Mouse (Mus musculus) heart, postnatal 36 days (tissue): Measurements from ENCODE around the gene Ephx1. TPM values are rescaled to one million over a fixed set of nuclear protein-coding genes. Genes with fewer than 3 reads are reported as not detected.
A peak's percentile ranks its signal among the peaks of the same experiment; 100 is the strongest.

Experiments
- DNase-seq, 2 experiments: peaks; one replicate each; pipeline ENCODE4 v3.0.0; 2021 to 2022
- intact Hi-C: fragments of 180-260 bp; cut with DNase I; formaldehyde crosslinking; loops from one replicate; pipeline ENCODE4 v1.15.1; 2025
- total RNA-seq, 2 experiments: library from RNA; stranded (reverse); gene quantifications; 2 replicates each; pipeline ENCODE4 v1.2.3; 2021

Ephx1 gene
- total RNA-seq, 2 experiments from 2014 or later = 35.4 to 41.5 TPM

- intact Hi-C loops = no loop called here
- DNase-seq = no peak
Measured at GRCm38 (mm10) chr1:180979484-180980251, 41.0 kb downstream of the Ephx1 start.

DNA sequence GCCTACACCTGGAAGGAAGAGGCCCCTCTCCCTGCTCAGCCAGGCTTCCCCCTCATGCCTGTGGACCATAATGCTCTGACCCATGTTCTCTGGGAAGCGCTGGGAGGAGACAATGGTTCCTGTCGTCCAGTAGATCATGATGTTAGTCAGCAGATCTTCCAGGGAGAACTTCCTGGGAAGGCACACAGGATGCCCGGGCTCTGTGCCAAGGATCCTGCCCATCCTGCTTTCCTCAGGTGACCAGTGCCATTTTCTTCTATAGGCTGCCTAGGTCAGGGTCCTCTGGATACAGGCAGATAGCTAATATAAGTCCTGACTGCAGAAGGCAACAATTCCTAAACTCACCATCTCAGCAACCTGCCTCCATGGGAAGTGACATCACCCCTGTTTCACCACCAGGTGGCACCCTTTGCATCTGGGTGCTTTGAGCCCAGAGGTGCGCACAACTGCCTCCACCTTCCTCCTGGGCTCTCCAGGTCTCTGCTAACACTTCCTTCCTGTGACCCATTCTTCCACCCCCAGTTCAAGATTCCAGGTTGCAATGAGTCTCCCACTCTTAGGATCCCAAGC lies 44.5 kb downstream of the Ephx1 start:
- intact Hi-C loops = no loop called here
- peak; percentile 43 for DNase-seq

- DNase-seq = peak in 1 of 2 experiments; percentile 43
- intact Hi-C loops = loop anchor here (1.0 to 2.0 kb wide), 3 partner anchors 31 to 100 kb away; partner anchors contain the start of gene Tmem63a
Measured at GRCm38 (mm10) chr1:180974126-180974746, 46.5 kb downstream of the Ephx1 start.

DNA sequence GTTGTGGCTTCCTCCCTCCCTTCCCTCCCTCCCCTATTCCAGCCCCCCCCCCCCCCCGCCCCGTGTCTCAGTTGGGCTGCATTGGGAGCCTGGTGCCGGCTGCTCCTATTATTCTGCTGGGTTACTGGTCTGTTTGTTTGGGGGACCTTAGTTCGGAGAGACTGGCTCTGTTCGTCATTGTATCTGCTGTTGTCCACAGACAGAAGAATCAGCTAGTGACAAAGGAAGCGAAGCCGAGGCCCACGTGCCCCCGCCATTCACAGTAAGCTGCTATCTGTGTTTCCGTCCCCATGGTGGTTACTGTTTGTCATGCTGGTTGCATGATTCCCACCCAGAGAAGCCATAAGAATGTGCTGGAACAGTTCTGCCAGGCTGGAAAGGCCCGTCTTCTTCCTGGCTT lies 47.8 kb downstream of the Ephx1 start:
- intact Hi-C loops = no loop called here
- DNase-seq = no peak

DNA sequence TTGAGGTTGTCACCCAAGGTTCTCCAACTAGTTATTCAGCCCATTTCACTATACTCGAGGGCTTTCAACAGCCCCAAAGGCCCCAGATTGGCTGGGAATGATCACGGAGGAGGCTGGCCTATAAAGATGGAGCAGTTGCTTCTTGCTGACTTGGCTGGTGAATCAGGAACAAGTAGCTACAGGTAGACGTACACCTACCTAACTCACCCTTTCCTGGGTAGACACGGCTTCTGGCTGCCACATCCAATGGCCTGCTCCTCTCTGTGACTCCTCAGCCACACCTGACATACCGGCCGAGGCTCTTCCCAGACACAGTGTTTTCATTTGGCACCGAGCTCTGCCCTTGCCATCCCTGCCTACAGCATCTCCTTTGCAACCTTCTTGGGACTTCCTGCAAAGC lies 53.4 kb downstream of the Ephx1 start:
- intact Hi-C loops = no loop called here

DNA sequence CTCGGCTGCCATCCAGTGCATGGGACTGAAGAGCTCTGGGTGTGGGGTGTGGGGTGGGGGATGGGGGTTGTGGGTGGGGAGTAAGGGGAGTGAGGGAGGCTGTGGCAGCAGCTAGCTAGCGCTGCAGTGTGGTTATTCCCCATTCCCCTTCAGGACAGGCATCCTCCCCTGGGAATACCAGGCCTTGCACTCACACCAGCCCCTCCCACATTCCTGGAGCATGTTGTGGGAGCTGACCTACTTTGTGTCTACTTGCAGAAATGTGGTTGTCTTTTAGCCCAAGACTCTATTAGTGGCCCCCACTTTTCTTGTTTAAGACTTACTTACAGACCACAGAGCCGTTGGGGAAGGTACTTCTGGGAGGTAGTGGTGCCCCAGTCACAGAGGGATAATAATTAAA lies 54.2 kb downstream of the Ephx1 start:
- intact Hi-C loops = no loop called here
- DNase-seq = peak in 1 of 2 experiments; percentile 46

More for the DNA sequence above, 53.4 kb downstream of the Ephx1 start:
- DNase-seq = no peak

- DNase-seq = no peak
- intact Hi-C loops = no loop called here
Measured at GRCm38 (mm10) chr1:180965786-180966185, 54.9 kb downstream of the Ephx1 start.

- intact Hi-C loops = no loop called here
- no peak for DNase-seq
Measured at GRCm38 (mm10) chr1:180958797-180959196, 61.9 kb downstream of the Ephx1 start.

GRCm38 (mm10) chr1:180957989-180958388 lies 62.7 kb downstream of the Ephx1 start:
- intact Hi-C loops = no loop called here
- no peak for DNase-seq

GRCm38 (mm10) chr1:180956973-180957381 lies 63.7 kb downstream of the Ephx1 start:
- intact Hi-C loops = no loop called here

GRCm38 (mm10) chr1:180956401-180956800 lies 64.3 kb downstream of the Ephx1 start:
- DNase-seq = no peak
- intact Hi-C loops = no loop called here

More at GRCm38 (mm10) chr1:180956973-180957381, 63.7 kb downstream of the Ephx1 start:
- DNase-seq = peak in 1 of 2 experiments; percentile 34

DNA sequence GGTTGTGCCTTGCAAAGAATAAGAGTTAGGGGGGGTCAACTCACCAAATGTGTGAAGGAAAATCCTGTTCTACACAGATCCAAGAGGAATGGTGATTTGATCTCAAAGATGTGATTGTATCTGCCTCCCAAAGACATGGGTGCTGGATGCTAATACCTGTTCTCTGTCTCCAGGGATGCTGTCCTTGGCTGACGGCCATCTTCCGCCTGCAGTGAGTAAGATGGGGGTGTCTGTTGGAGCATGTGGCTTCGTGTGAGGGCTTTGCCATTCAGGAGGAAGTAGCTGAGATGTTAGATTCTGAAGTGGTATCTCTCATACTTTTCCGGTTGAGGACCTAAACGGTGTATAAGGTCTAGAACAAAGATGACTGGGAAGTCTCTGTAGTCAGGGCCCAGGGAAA lies 67.9 kb downstream of the Ephx1 start:
- no peak for DNase-seq
- intact Hi-C loops = no loop called here

GRCm38 (mm10) chr1:180952085-180952746 lies 68.5 kb downstream of the Ephx1 start:
- intact Hi-C loops = no loop called here
- DNase-seq = no peak

- intact Hi-C loops = no loop called here
- DNase-seq = no peak
Measured at GRCm38 (mm10) chr1:180946448-180946847, 74.3 kb downstream of the Ephx1 start.

- intact Hi-C loops = no loop called here
Measured at GRCm38 (mm10) chr1:180945001-180945980, 75.4 kb downstream of the Ephx1 start.

DNA sequence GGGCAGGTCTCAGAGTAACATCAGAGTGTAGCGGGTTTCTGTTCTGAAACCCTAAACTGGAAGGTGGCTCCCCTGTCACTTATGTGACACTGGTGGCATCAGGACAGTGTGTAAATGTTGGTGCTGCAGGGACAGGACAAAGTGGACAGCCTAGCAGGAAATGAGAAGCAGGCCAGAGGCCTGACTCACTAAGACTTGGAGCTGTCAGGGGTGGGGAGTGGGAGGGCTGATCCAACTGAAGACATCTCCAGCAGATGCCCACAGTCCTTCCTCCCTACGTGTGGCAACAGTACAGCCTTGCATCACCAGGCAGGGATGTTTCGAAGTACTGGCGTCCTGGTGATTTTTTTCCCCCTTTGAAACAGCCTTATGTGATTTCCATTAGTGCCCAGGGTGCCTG lies 76.2 kb downstream of the Ephx1 start:
- DNase-seq = no peak
- intact Hi-C loops = no loop called here

More at GRCm38 (mm10) chr1:180945001-180945980, 75.4 kb downstream of the Ephx1 start:
- DNase-seq = peak; percentile 46 to 61

- intact Hi-C loops = loop anchor here (2.0 kb wide), 1 partner anchor 31 kb away; no protein-coding TSS in a partner anchor
- no peak for DNase-seq
Measured at GRCm38 (mm10) chr1:180943896-180944295, 76.8 kb downstream of the Ephx1 start.

GRCm38 (mm10) chr1:180943032-180943644 lies 77.6 kb downstream of the Ephx1 start:
- intact Hi-C loops = loop anchor here (2.0 kb wide), 1 partner anchor 32 kb away; no protein-coding TSS in a partner anchor
- peak; percentile 28 to 49 for DNase-seq
